Mouse (Mus musculus): Measurements from ENCODE around the gene Prdx6b.

The Prdx6b gene

DNA sequence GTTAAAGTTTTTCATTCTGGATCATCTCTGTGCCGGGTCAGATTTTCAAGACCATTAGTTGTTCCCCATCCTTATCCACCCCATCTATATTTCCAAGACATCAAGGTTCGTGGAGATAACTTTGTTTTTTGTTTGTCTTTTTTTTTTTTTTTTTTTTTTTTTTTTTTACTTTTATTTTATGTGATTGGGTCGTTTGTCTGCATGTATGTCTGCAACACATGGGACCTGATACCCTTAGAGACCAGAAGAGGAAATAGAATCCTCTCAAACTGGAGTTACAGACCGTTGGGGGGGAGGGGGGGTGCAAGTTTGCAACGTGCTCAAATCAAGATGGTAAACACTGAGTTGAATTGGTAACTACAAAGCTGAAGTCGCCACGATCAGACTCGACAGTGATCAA lies at the start of gene Prdx6b:
TSS of gene Prdx6b (plus strand) at position 301 of the 400 bp plus-strand sequence.
- no peak for DNase-seq (ENCODE audit: low read depth)

GRCm38 (mm10) chr2:80247466-80247865 lies 44.8 kb upstream of the Prdx6b start:
- DNase-seq (ENCODE audit: low read depth) = no peak

DNA sequence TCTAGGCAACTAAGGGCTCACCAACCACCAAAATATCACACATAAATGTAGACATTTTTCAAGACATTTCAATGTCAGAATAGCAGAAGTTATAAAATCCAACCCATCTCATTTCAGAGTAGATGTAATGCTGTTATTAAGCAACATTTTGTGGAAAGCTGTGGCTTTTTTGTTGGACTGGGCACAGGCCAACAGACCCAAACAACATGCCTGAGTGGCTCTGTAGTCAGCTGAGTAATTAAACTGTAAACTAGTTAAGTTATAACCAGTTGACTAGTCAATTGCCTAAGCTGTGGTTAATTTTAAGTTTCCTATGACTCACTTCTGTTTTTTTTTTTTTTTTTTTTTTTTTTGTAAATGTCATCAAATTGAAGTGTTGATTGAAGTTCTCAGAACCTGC lies 44.4 kb upstream of the Prdx6b start:
- no peak for DNase-seq (ENCODE audit: low read depth)

DNA sequence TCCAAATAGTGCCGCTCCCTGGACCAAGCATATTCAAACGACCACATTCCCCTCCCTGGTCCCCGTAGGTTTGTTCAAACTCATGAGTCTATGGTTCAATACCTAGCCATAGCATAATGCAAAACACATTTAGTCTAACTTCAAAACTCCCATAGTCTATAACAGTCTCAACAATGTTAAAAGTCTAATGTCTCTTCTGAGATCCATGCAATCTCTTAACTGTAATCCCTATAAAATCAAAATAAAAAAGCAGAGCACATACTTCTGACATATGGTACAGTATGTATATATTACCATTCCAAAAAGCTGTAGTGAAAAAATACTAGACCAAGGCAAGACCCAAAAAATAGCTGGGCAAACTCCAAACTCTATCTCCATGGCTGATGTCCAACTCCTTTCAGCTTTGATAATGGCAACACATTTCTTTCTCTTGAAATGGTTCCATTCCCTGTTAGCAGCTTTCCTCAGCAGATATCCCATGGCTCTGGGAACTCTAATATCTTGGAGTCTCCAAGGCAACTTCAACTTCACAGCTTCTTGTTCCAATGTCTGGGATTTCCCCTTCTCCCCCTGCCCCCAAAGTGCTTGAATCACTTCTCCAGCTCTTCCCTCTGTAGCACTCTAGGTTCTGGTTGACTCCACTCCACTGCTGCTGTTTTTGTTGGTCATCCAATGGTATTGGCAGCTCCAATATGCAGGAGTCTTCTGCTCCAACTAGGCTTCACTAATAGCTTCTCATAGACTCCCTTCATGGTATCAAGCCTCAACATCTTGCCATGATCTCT lies 32.2 kb upstream of the Prdx6b start:
- no peak for DNase-seq (ENCODE audit: low read depth)

DNA sequence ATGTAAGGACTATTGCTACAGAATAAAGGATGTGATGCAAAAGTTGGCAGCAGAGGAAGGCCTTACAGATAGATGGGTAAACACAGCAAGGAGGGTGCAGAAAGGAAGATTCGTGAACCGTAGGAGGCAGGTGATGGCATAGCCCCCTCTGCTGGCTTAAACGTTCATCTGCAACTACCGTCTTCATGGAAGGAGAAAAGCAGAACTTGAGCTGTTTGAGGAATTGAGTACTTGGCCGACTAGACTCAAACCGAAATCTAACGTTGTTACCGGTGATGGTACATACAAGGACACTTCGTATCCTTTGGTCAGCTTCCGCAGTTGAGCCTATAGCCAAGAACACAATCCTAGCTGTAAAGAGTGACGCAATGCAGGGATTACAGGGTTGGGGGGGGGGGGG lies 25.4 kb upstream of the Prdx6b start:
- DNase-seq (ENCODE audit: low read depth) = peak; percentile 43

DNA sequence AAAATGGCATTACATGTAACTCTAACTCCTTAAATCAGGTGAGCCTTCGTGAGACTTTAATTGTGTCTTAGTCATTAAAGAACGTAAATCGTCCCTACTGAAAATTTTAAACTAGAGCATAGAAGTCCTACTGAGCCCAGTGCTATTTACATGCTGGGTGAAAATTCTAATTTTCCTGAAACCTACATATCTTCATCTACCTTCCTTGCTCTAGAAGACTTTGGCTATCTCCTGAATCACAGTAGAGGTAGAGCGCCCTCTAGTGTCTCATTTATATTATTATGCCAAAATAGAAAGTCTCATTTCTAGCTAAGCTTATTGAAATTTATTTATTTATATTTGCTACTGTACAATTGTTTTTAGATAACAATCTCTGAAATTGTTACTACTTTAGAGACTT lies 24.2 kb upstream of the Prdx6b start:
- no peak for DNase-seq (ENCODE audit: low read depth)

GRCm38 (mm10) chr2:80271431-80271830 lies 20.8 kb upstream of the Prdx6b start:
- DNase-seq (ENCODE audit: low read depth) = no peak

DNA sequence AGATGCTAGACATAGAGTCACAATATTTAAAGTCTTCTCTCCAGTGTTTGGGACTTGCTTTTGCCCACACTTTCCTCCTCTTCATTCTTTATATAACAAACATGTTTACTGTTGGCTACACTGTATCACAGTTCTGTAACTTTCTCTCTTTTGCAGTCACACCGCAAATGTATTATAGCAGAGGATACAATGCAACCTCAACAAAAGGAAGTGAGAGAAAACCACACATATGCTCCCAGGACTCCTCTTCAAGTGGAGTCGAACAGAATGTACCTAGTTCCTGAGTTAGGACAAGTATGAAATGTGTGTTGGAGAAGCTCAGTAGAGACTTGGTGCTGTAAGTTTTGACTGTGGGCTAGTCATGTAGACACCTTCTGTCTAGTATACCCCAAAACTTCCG lies 19.2 kb upstream of the Prdx6b start:
- DNase-seq (ENCODE audit: low read depth) = no peak

- DNase-seq (ENCODE audit: low read depth) = no peak
Measured at GRCm38 (mm10) chr2:80273763-80274162, 18.5 kb upstream of the Prdx6b start.

DNA sequence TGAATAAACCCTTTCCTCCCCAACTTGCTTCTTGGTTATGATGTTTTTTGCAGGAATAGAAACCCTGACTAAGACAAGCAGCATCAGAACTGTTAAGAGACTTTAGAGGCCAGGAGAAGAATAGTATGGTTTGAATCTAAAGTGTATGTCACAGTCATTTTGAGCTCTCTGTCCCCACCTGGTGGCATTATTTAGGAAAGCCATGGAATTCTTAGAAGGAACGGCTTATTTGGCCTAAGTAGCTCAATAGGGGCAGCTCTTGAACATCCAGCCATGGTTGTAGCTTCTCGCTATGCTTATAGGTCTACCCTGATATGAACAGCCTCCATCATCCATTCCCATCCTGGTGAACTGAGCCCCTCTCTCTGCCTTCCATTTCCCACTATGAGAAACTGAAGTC lies 17.1 kb upstream of the Prdx6b start:
- DNase-seq (ENCODE audit: low read depth) = peak; percentile 26

GRCm38 (mm10) chr2:80282214-80282613 lies 10.1 kb upstream of the Prdx6b start:
- DNase-seq (ENCODE audit: low read depth) = no peak

- DNase-seq (ENCODE audit: low read depth) = no peak
Measured at GRCm38 (mm10) chr2:80286397-80286796, 5.9 kb upstream of the Prdx6b start.

DNA sequence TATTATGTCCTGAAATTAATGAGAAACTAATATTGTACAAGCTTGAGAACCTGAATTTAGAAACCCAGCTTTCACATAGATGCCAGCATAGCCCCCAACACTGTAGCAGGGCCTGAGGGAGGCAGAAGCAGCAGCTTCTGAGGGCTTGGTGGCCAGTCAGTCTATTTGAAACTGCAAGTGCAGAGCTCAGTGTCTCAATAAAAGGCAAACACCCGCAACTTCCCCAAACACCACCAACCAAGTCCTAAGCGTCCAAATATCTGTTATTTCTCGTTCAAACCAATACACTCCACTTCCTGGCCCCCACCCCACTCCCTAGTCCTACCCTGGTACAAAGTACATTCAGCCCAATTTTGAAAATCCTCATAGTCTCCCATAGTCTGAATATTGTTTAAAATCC lies 6.1 kb downstream of the Prdx6b start:
- DNase-seq (ENCODE audit: low read depth) = no peak

DNA sequence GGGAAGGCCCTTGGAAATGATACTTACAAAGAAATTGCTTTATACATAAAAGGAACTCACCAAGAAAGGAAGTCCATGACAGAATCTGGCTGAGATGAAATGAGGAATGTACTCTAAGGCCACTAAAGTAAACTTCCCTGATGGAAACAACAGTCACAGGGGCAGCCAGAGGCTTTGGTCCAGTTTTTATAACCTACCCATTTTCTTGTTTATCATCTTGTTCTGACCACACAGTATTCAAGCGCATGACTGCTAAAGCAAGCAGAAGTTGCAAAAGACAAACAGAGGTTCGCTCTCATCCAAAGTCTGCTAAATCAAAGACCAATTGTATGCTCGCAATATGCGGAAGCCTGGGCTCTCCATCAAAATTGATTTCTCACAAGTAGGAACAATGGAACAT lies 8.5 kb downstream of the Prdx6b start:
- DNase-seq (ENCODE audit: low read depth) = peak; percentile 23

DNA sequence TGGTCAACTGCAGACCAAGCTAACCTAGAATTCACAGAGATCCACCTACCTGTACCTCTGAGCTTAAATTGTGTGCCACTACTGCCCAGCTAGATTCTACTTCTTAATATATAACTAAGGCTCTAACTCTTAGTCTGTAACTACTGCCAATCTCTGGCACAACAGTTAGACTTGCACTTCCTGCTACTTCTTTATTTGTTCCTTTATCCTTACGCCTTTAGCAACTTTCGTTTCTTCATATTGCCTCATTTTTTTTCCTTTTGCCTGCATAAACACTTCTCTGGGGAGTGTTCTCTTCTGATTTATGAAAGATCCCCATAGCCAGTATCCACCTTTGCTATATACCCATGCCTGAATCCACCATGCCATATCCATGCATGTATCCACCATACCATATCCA lies 11.7 kb downstream of the Prdx6b start:
- DNase-seq (ENCODE audit: low read depth) = no peak

- no peak for DNase-seq (ENCODE audit: low read depth)
Measured at GRCm38 (mm10) chr2:80307701-80308100, 15.4 kb downstream of the Prdx6b start.

- no peak for DNase-seq (ENCODE audit: low read depth)
Measured at GRCm38 (mm10) chr2:80309775-80310174, 17.5 kb downstream of the Prdx6b start.

DNA sequence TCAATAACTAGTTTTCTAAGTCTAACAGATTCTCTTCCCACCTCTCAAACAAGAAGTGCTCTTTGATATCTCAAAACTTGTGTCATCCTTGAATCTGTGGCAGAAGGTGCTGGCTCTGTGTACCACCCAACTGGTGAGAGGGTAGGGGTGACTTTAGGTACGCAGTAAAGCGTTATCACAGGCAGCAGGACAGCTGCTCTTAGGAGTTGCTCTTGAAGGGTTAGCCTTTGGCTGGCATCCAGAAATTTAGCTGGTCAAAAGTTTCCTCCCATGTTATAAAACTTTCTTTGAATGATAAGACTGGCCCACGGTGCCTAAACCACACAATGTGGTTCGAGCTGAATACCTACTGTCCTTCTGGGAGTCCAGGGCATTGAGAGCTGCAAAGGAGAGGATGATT lies 18.5 kb downstream of the Prdx6b start:
- DNase-seq (ENCODE audit: low read depth) = no peak

GRCm38 (mm10) chr2:80311350-80311749 lies 19.1 kb downstream of the Prdx6b start:
- no peak for DNase-seq (ENCODE audit: low read depth)

DNA sequence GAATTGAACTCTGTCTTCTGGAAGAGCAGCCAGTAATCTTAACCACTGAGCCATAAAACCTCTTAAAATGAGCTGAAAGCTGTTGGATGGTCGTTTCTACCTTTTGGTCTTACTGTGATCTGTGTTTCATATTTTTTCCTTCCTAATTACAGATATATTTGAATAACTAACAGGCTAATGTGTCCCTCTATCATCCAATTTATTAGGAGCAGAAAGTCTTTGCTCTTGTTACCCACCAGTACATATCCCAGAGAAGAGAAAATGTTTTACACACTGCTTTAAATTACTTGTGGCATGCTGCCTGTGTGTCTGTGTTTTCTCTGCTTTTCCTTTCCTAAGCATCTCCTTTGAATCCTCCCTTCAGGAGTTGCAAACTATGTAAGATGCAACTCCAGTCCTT lies 21.9 kb downstream of the Prdx6b start:
- DNase-seq (ENCODE audit: low read depth) = no peak

DNA sequence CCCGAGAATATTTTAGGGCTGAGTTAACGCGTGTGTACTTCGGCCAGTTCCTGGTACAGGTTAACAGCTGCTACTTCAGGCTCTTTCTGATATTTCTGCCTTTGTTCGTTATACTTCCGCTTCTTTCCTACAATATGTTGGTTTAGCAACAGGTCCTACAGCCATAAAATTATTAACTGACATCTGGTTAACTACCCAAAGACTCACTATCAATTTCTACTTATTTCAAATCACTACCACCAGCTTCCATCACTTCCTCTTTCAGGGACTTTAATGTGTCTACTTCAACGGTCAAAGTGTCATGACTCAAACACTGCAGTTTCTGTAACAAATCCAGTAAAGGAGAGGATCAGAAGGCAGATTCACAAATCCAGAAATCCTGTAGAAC lies 22.6 kb downstream of the Prdx6b start:
- no peak for DNase-seq (ENCODE audit: low read depth)

DNA sequence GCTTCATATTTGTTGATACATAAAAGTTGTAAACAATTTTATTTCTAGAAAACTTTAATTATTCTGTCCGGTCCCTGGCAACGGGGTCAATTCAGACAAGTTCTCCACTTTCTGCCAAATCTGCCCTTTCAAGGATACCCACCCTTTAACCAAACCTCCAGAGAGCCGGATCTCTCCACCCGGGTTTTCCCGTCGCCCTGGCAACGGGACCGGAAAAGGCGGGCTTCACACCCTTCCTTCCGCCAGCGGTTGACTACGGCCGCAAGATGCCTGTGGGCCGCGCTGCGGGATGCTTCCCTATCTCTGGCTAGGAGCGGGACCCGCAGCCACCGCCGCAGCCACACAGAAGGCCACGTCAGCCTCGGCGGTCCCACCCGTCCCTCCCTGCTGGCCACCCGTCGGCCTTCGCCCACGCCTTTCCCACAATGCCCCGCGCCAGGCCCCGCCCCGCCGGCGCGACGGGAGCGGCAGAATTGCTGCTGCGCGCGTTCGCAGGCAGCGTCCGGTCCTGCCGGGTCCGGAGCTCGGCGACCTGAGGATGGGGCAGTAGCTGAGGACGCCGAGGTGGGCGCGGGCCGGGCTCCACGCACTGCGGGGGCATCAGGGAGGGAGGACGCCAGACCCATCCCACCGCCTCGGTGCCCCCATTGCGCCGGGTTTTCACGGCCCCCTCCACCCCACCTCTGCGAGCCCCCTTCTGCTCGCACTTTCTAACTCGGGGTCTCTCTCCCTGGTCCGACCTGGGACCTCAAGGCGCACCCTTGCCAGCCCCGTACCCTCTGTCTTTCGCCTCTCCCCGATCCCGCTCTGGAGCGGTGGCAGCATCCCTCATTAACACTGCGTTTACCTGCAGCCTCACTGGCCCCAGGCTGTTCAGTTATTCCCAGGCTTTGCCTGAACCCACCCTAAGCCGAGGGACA lies 23.2 kb downstream of the Prdx6b start, which contains the start of gene Dnajc10:
TSS of gene Dnajc10 (plus strand) at position 225 of the 920 bp plus-strand sequence.
- peak; percentile 63 for DNase-seq (ENCODE audit: low read depth)

- DNase-seq (ENCODE audit: low read depth) = no peak
Measured at GRCm38 (mm10) chr2:80322878-80323277, 30.6 kb downstream of the Prdx6b start.

Data from fibroblast of lung, adult 2 months (primary cell).